Mouse (Mus musculus): ENCODE data around the gene Gm47289. TPM values are rescaled to one million over a fixed set of nuclear protein-coding genes. Genes with fewer than 3 reads are reported as not detected.

Gm47289 gene
- polyA plus RNA-seq (2012; rRNA removed; ENCODE audit: low replicate concordance), result 0.04 TPM in 1 of 2 replicates, not detected in the other

DNA sequence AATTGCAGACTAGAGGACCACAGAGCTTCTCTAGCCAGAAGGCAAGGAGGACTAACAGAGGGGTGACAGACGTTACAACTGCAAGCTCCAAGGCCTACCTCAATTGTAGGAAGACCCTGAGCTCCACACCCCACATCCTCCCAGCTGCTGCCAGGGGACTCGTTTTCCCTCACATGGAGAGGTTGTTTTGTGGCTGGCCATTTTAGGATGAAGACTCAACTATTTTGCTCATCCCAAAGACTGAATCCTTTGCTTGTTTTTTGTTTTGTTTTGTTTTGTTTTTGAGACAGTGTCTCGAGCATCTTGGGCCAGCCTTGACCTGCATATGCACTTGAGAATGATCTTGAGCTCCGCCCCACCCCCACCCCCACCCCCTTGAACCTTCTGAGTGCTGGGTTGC lies at the start of gene Gm47289:
TSS of gene Gm47289 (plus strand) at position 301 of the 400 bp plus-strand sequence.

GRCm38 (mm10) chr9:119156278-119157201 lies 2.4 kb upstream of the Gm47289 start, which contains the start of gene Acaa1b:
Gene Acaa1b (minus strand): TSS chr9:119157093.

GRCm38 (mm10) chr9:119208998-119209397 lies 50.0 kb downstream of the Gm47289 start, which contains the start of gene Slc22a13:
Gene Slc22a13 (minus strand): TSS chr9:119209098.

Other genes starting within 250 kb of the Gm47289 start
- 12.9 and 17.1 TPM in 2 replicates for gene Ctdspl, start 232.7 kb upstream of the Gm47289 start, polyA plus RNA-seq (2012; rRNA removed; ENCODE audit: low replicate concordance)
- gene Vill, start 106.4 kb upstream of the Gm47289 start, polyA plus RNA-seq (2012; rRNA removed; ENCODE audit: low replicate concordance), result 3.0 and 14.4 TPM in 2 replicates
- 23.6 and 36.8 TPM in 2 replicates for gene Plcd1, start 65.7 kb upstream of the Gm47289 start, polyA plus RNA-seq (2012; rRNA removed; ENCODE audit: low replicate concordance)
- gene Dlec1, start 56.7 kb upstream of the Gm47289 start, polyA plus RNA-seq (2012; rRNA removed; ENCODE audit: low replicate concordance), result 0.19 and 0.44 TPM in 2 replicates
- 53.8 and 99.1 TPM in 2 replicates for gene Acaa1b, start 2.1 kb upstream of the Gm47289 start, polyA plus RNA-seq (2012; rRNA removed; ENCODE audit: low replicate concordance)
- gene Slc22a13, start 49.9 kb downstream of the Gm47289 start, polyA plus RNA-seq (2012; rRNA removed; ENCODE audit: low replicate concordance), result 0.26 and 1.4 TPM in 2 replicates
- gene Oxsr1, start 163.3 kb downstream of the Gm47289 start, polyA plus RNA-seq (2012; rRNA removed; ENCODE audit: low replicate concordance), result 8.4 and 8.6 TPM in 2 replicates
- 593 and 1,842 TPM in 2 replicates for gene Acaa1a, start 180.5 kb downstream of the Gm47289 start, polyA plus RNA-seq (2012; rRNA removed; ENCODE audit: low replicate concordance)
- 13.6 and 21.1 TPM in 2 replicates for gene Myd88, start 182.2 kb downstream of the Gm47289 start, polyA plus RNA-seq (2012; rRNA removed; ENCODE audit: low replicate concordance)
- 7.3 and 12.2 TPM in 2 replicates for gene Xylb, start 198.2 kb downstream of the Gm47289 start, polyA plus RNA-seq (2012; rRNA removed; ENCODE audit: low replicate concordance)
- gene Slc22a14, start 206.4 kb downstream of the Gm47289 start, polyA plus RNA-seq (2012; rRNA removed; ENCODE audit: low replicate concordance), result 0.06 TPM in 1 of 2 replicates, not detected in the other
- 1.8 and 2.4 TPM in 2 replicates for gene Acvr2b, start 243.0 kb downstream of the Gm47289 start, polyA plus RNA-seq (2012; rRNA removed; ENCODE audit: low replicate concordance)

All from duodenum, adult 2 months (tissue).